Mouse (Mus musculus) MEL (cell line): Measurements from ENCODE around the gene Pet2.

Experiments used
- CTCF ChIP-seq, 3 experiments: IDR thresholded peaks in 2 of 3; conservative IDR thresholded peaks in 1 of 3; 2 replicates each; pipeline ENCODE4 v1.5.1; 2011 to 2012; ENCODE audit warnings: low read length in 3 of 3, low read depth in 2 of 3, mild to moderate bottlenecking in 2 of 3, improper control_type of control experiment in 1 of 3, inconsistent platforms in 1 of 3, mixed read lengths in 1 of 3, moderate library complexity in 1 of 3; ENCODE audit not compliant: control insufficient read depth in 1 of 3, insufficient read depth in 1 of 3, poor library complexity in 1 of 3, severe bottlenecking in 1 of 3
- EP300 ChIP-seq, 2 experiments: IDR thresholded peaks; 2 replicates each; pipeline ENCODE4 v1.6.1; 2011; ENCODE audit warnings: improper control_type of control experiment in 2 of 2, low read length in 2 of 2, low read depth in 1 of 2, mild to moderate bottlenecking in 1 of 2
- MAZ ChIP-seq: IDR thresholded peaks from 2 replicates; pipeline ENCODE4 v1.6.1; 2012; ENCODE audit warnings: low read depth, mild to moderate bottlenecking, inconsistent platforms, low read length, improper control_type of control experiment
- POLR2A ChIP-seq, 2 experiments: IDR thresholded peaks; 2 replicates each; pipeline ENCODE4 v1.6.1; 2011 to 2012; ENCODE audit warnings: low read length in 2 of 2, mild to moderate bottlenecking in 2 of 2, control low read depth in 1 of 2, improper control_type of control experiment in 1 of 2, low read depth in 1 of 2, moderate library complexity in 1 of 2; ENCODE audit not compliant: control insufficient read depth in 1 of 2, insufficient read depth in 1 of 2, poor library complexity in 1 of 2
- RCOR1 ChIP-seq: IDR thresholded peaks from 2 replicates; pipeline ENCODE4 v1.6.1; 2012; ENCODE audit warnings: low read depth, mild to moderate bottlenecking, inconsistent platforms, low read length, improper control_type of control experiment
- USF1 ChIP-seq: IDR thresholded peaks from 2 replicates; pipeline ENCODE4 v1.6.1; 2014; ENCODE audit warnings: low read depth, mild to moderate bottlenecking, inconsistent platforms, low read length, improper control_type of control experiment, moderate library complexity
- ZC3H11A ChIP-seq: IDR thresholded peaks from 2 replicates; pipeline ENCODE4 v1.6.1; 2012; ENCODE audit warnings: low read depth, mild to moderate bottlenecking, inconsistent platforms, low read length, improper control_type of control experiment
- ZNF384 ChIP-seq: IDR thresholded peaks from 2 replicates; pipeline ENCODE4 v1.6.1; 2012; ENCODE audit warnings: low read depth, mild to moderate bottlenecking, inconsistent platforms, low read length, improper control_type of control experiment

GRCm38 (mm10) chrX:89409589-89409988 is at the start of gene Pet2:
- TF ChIP-seq CTCF (IDR thresholded peaks at IDR 0.05 in 2 of 3, conservative IDR thresholded peaks at IDR 0.05 in 1 of 3; ENCODE audit: control insufficient read depth in 1 of 3, insufficient read depth in 1 of 3, low read depth in 2 of 3, low read length in 3 of 3, poor library complexity in 1 of 3, severe bottlenecking in 1 of 3) (no peak), ZC3H11A (no peak), EP300 (IDR thresholded peaks at IDR 0.05; ENCODE audit: low read depth in 1 of 2, low read length in 2 of 2) (no peak), POLR2A (IDR thresholded peaks at IDR 0.05; ENCODE audit: control insufficient read depth in 1 of 2, insufficient read depth in 1 of 2, low read depth in 1 of 2, low read length in 2 of 2, poor library complexity in 1 of 2) (no peak), MAZ (no peak), RCOR1 (no peak), ZNF384 (no peak), USF1 (no peak)
